Mouse (Mus musculus): Measurements from ENCODE around the gene Bpifb9b. TPM values are rescaled to one million over a fixed set of nuclear protein-coding genes. Genes with fewer than 3 reads are reported as not detected.

Bpifb9b gene
- polyA plus RNA-seq (2017; shearing (Covaris generic)): not detected

GRCm38 (mm10) chr2:154306927-154307326 is at the start of gene Bpifb9b:
Gene Bpifb9b, plus strand, starts transcription at chr2:154307227.

DNA sequence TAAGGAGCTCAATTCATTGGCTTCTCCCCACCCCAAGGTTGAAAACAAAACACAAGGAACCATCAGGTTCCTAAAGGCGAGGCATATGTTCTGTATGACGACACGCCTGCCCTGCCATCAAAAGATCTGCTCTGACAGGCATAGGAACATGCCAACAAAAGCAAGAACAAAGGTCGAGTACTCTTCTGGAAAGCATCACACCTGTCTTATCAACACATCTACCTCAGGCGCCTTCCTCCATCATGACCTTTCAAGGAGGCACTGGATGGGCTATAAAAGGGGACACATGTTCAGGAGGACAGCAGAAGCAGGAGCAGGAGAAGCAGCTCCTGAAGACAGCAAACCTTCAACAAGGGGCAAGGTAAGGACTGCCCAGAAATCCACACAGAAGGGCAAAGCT is 49.5 kb upstream of the Bpifb9b start, which contains the start of gene Bpifb9a:
TSS of gene Bpifb9a (plus strand) at position 301 of the 400 bp plus-strand sequence.

Other genes starting within 250 kb of the Bpifb9b start
- gene Bpifa3, start 176.9 kb upstream of the Bpifb9b start, polyA plus RNA-seq (2017; shearing (Covaris generic)): not detected
- not detected for gene Bpifa1, start 164.3 kb upstream of the Bpifb9b start, polyA plus RNA-seq (2017; shearing (Covaris generic))
- not detected for gene Bpifa5, start 144.6 kb upstream of the Bpifb9b start, polyA plus RNA-seq (2017; shearing (Covaris generic))
- not detected for gene Bpifb1, start 116.4 kb upstream of the Bpifb9b start, polyA plus RNA-seq (2017; shearing (Covaris generic))
- not detected for gene Bpifb5, start 83.5 kb upstream of the Bpifb9b start, polyA plus RNA-seq (2017; shearing (Covaris generic))
- gene Bpifb9a, start 49.4 kb upstream of the Bpifb9b start, polyA plus RNA-seq (2017; shearing (Covaris generic)): not detected
- 17.7 TPM for gene Cdk5rap1, start 65.8 kb downstream of the Bpifb9b start, polyA plus RNA-seq (2017; shearing (Covaris generic))
- not detected for gene Snta1, start 100.9 kb downstream of the Bpifb9b start, polyA plus RNA-seq (2017; shearing (Covaris generic))
- gene Cbfa2t2, start 129.3 kb downstream of the Bpifb9b start, polyA plus RNA-seq (2017; shearing (Covaris generic)): 11.5 TPM
- gene 1700003F12Rik, start 239.9 kb downstream of the Bpifb9b start, polyA plus RNA-seq (2017; shearing (Covaris generic)): not detected
- not detected for gene Actl10, start 244.5 kb downstream of the Bpifb9b start, polyA plus RNA-seq (2017; shearing (Covaris generic))

Data from activated CD4-positive, CD25-positive, alpha-beta regulatory T cell, adult 9 weeks (primary cell).